Mouse (Mus musculus) heart, embryonic 11.5 days (tissue): ENCODE measurements around the gene Ccser1. TPM values are rescaled to one million over a fixed set of nuclear protein-coding genes. Genes with fewer than 3 reads are reported as not detected.

Experiments
- ATAC-seq: fragments of 200-750 bp; cut with Nextera tagmentation; replicated peaks from 2 replicates; pipeline ENCODE4 v1.8.0; 2017; ENCODE audit warnings: moderate library complexity; ENCODE audit not compliant: insufficient number of reproducible peaks, low FRiP score, low TSS enrichment
- H3K27ac ChIP-seq: fragments of 300-500 bp; sonication (generic); 2 replicates; pipeline ENCODE4 v1.5.1; 2014; ENCODE audit warnings: mild to moderate bottlenecking, low read depth, low read length
- H3K27me3 ChIP-seq: fragments of 300-500 bp; sonication (generic); 2 replicates; pipeline ENCODE4 v1.6.1; 2014; ENCODE audit warnings: mild to moderate bottlenecking, low read length, mixed read lengths; ENCODE audit not compliant: control insufficient read depth, insufficient read depth
- H3K36me3 ChIP-seq: fragments of 300-500 bp; sonication (generic); 2 replicates; pipeline ENCODE4 v1.6.1; 2014; ENCODE audit warnings: mild to moderate bottlenecking, low read length, moderate library complexity, mixed read lengths; ENCODE audit not compliant: control insufficient read depth, insufficient read depth
- H3K4me1 ChIP-seq: fragments of 300-500 bp; sonication (generic); 2 replicates; pipeline ENCODE4 v1.6.1; 2014; ENCODE audit warnings: low read length; ENCODE audit not compliant: control insufficient read depth, insufficient read depth
- H3K4me2 ChIP-seq: fragments of 300-500 bp; sonication (generic); 2 replicates; pipeline ENCODE4 v1.6.1; 2014; ENCODE audit warnings: mild to moderate bottlenecking, moderate library complexity
- H3K4me3 ChIP-seq: fragments of 300-500 bp; sonication (generic); 2 replicates; pipeline ENCODE4 v1.5.1; 2014; ENCODE audit warnings: low read depth, low read length
- H3K9ac ChIP-seq: fragments of 300-500 bp; sonication (generic); 2 replicates; pipeline ENCODE4 v1.6.1; 2014; ENCODE audit warnings: mild to moderate bottlenecking, low read depth, low read length, moderate library complexity
- H3K9me3 ChIP-seq: fragments of 300-500 bp; sonication (generic); replicated peaks from 2 replicates; pipeline ENCODE4 v1.6.1; 2016; ENCODE audit warnings: low read length; ENCODE audit not compliant: control insufficient read depth
- whole genome bisulfite sequencing: fragments of 180-500 bp; shearing (Covaris S2); extraction: QIAGEN DNeasy Blood & Tissue Kit; methylation state at CpG from one replicate; pipeline ENCODE4 v1.1.7; 2014; ENCODE audit not compliant: insufficient replicate concordance; 5-methylcytosine and 5-hydroxymethylcytosine counted together
- polyA plus RNA-seq: library from polyadenylated mRNA; unstranded; fragments of >200 nt; fragmentation: Nextera tagmentation; extraction: Ambion mirVana; gene quantifications from 2 replicates; pipeline ENCODE4 v1.2.1, GENCODE M21; 2014

Ccser1 gene
- polyA plus RNA-seq, 1 experiment from 2014 or later: 1.6 TPM

- Histone ChIP-seq H3K9me3 (no peaks in the 10 kb centered on the region), H3K4me3 (no peak overlapping the region), H3K4me2 (no peak overlapping the region), H3K27me3 (no peaks in the 10 kb centered on the region), H3K36me3 (no peaks in the 10 kb centered on the region), H3K4me1 (no peaks in the 10 kb centered on the region), H3K9ac (no peak overlapping the region), H3K27ac (no peak overlapping the region)
- ATAC-seq: no peak
- 62% methylated on average over 10 of the region's 10 CpGs for WGBS
Observed at GRCm38 (mm10) chr6:61258847-61259634, 78.9 kb downstream of the Ccser1 start.

- Histone ChIP-seq H3K27me3 (no peaks in the 10 kb centered on the region), H3K9me3 (no peaks in the 10 kb centered on the region), H3K4me1 (no peaks in the 10 kb centered on the region), H3K4me3 (no peak overlapping the region), H3K36me3 (no peaks in the 10 kb centered on the region), H3K4me2 (no peak overlapping the region), H3K27ac (no peak overlapping the region), H3K9ac (no peak overlapping the region)
- no peak for ATAC-seq
- 84% methylated on average over 3 of the region's 3 CpGs for WGBS
Observed at GRCm38 (mm10) chr6:61261381-61261780, 81.3 kb downstream of the Ccser1 start.

- Histone ChIP-seq H3K9ac (no peak overlapping the region), H3K27ac (0 out of 2 replicates have a peak overlapping the region, but pooled peaks have one; percentile 15), H3K4me1 (no peaks in the 10 kb centered on the region), H3K27me3 (no peaks in the 10 kb centered on the region), H3K4me3 (no peak overlapping the region), H3K4me2 (no peak overlapping the region), H3K9me3 (no peaks in the 10 kb centered on the region), H3K36me3 (no peaks in the 10 kb centered on the region)
- WGBS: 67% methylated on average over 1 of the region's 1 CpGs
- peak; percentile 39; the same call in 1 of the 2 replicates for ATAC-seq
Observed at GRCm38 (mm10) chr6:61262448-61262847, 82.3 kb downstream of the Ccser1 start.

- Histone ChIP-seq H3K27ac (no peak overlapping the region), H3K9me3 (no peaks in the 10 kb centered on the region), H3K4me1 (no peaks in the 10 kb centered on the region), H3K36me3 (no peaks in the 10 kb centered on the region), H3K4me3 (no peak overlapping the region), H3K9ac (no peak overlapping the region), H3K27me3 (no peaks in the 10 kb centered on the region), H3K4me2 (no peak overlapping the region)
- ATAC-seq: no peak
- WGBS: 47% methylated on average over 1 of the region's 1 CpGs
Observed at GRCm38 (mm10) chr6:61263291-61263690, 83.2 kb downstream of the Ccser1 start.

- H3K36me3 ChIP-seq: no peaks in the 10 kb centered on the region
- no peak overlapping the region for H3K27ac ChIP-seq
- H3K27me3 ChIP-seq: no peaks in the 10 kb centered on the region
- 50% methylated on average over 2 of the region's 2 CpGs for whole genome bisulfite sequencing
- H3K4me3 ChIP-seq: no peak overlapping the region
- H3K9ac ChIP-seq: no peak overlapping the region
- no peak overlapping the region for H3K4me2 ChIP-seq
- no peak for ATAC-seq
- H3K4me1 ChIP-seq: no peaks in the 10 kb centered on the region
- H3K9me3 ChIP-seq: no peaks in the 10 kb centered on the region
Observed at GRCm38 (mm10) chr6:61271033-61271432, 90.9 kb downstream of the Ccser1 start.

- no peaks in the 10 kb centered on the region for H3K4me1 ChIP-seq
- H3K27ac ChIP-seq: no peak overlapping the region
- H3K36me3 ChIP-seq: no peaks in the 10 kb centered on the region
- no peak overlapping the region for H3K9ac ChIP-seq
- no peak for ATAC-seq
- 56% methylated on average over 3 of the region's 3 CpGs for WGBS
- H3K4me3 ChIP-seq: no peak overlapping the region
- H3K27me3 ChIP-seq: no peaks in the 10 kb centered on the region
- H3K4me2 ChIP-seq: no peak overlapping the region
- H3K9me3 ChIP-seq: no peaks in the 10 kb centered on the region
Observed at GRCm38 (mm10) chr6:61273430-61273829, 93.3 kb downstream of the Ccser1 start.

- no peak overlapping the region for H3K27ac ChIP-seq
- no peaks in the 10 kb centered on the region for H3K36me3 ChIP-seq
- H3K4me3 ChIP-seq: no peak overlapping the region
- H3K9ac ChIP-seq: no peak overlapping the region
- no peaks in the 10 kb centered on the region for H3K9me3 ChIP-seq
- H3K4me1 ChIP-seq: no peaks in the 10 kb centered on the region
- ATAC-seq: no peak
- H3K4me2 ChIP-seq: no peak overlapping the region
- no peaks in the 10 kb centered on the region for H3K27me3 ChIP-seq
- 47% methylated on average over 7 of the region's 7 CpGs for WGBS
Observed at GRCm38 (mm10) chr6:61279506-61279905, 99.4 kb downstream of the Ccser1 start.

- H3K27ac ChIP-seq: no peak overlapping the region
- H3K36me3 ChIP-seq: no peaks in the 10 kb centered on the region
- no peak overlapping the region for H3K4me3 ChIP-seq
- no peaks in the 10 kb centered on the region for H3K4me1 ChIP-seq
- no peaks in the 10 kb centered on the region for H3K9me3 ChIP-seq
- ATAC-seq: no peak
- no peak overlapping the region for H3K9ac ChIP-seq
- no peaks in the 10 kb centered on the region for H3K27me3 ChIP-seq
- no peak overlapping the region for H3K4me2 ChIP-seq
- WGBS: 67% methylated on average over 3 of the region's 3 CpGs
Observed at GRCm38 (mm10) chr6:61292927-61293326, 112.8 kb downstream of the Ccser1 start.

GRCm38 (mm10) chr6:61295535-61295934 lies 115.4 kb downstream of the Ccser1 start:
- Histone ChIP-seq H3K9ac (no peak overlapping the region), H3K27ac (no peak overlapping the region), H3K4me3 (no peak overlapping the region), H3K9me3 (no peaks in the 10 kb centered on the region), H3K27me3 (no peaks in the 10 kb centered on the region), H3K4me1 (no peaks in the 10 kb centered on the region), H3K4me2 (no peak overlapping the region), H3K36me3 (no peaks in the 10 kb centered on the region)
- 47% methylated on average over 4 of the region's 4 CpGs for WGBS
- ATAC-seq: no peak
